Mouse (Mus musculus) T-cell, adult 2 months (primary cell): ENCODE data around the gene Cep97.
"Not testable (repeated sequence)": the region's sequence is repeated elsewhere in the genome, so short reads cannot be mapped to it uniquely, and the experiment has no call there.

ENCODE experiments used
- DNase-seq: peaks from one replicate; pipeline ENCODE4 v3.0.0; 2022; ENCODE audit warnings: low spot score

Cep97 gene

DNA sequence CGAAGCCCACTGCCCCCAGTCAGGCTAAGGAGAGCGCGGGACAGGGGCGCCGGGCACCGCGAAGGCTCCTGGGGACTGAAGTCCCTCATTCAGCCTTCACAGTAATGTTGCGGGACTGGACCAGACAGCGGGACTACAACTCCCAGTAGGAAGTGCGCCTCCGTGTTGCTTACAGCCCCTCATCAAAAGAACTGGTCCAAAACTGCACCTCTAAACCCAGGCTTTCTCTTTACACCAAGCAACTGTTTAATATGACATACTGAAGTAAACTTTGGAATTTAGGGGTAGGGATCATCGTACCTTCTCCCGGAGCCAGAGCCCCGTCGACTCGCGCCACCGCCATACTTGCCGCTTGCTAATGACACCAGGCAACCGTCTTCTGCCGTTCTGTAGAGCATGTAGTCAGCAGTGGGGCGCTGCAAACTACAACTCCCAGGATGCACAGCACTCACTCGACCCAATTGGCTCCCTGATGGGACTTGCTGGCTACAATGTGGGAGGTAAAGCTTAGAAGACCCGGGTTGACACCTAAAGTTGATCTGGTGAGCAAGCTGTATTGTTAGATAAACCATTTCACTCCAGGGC is at the start of gene Cep97:
TSS of gene Cep97 (minus strand) at position 403 of the 585 bp plus-strand sequence.
- DNase-seq, result peak; percentile 95

DNA sequence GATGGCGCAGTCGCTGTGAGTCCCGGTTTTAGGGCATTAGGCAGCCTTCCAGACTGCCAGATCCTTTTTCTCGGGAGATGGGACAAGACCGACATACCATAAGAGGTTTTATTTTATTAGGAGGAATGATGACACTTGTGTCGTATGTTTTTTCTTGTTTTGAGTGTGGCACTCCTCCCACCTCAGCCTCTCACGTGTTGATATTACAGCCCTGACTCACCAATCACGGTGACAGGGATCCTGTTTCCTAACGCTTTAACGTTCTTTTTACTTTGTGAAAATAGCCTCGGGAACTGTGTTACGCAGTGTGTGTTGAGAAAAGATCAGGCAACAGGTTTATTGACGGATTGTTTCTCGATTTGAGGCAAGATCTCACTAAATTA is 40.2 kb upstream of the Cep97 start:
- DNase-seq, result peak; percentile 58

DNA sequence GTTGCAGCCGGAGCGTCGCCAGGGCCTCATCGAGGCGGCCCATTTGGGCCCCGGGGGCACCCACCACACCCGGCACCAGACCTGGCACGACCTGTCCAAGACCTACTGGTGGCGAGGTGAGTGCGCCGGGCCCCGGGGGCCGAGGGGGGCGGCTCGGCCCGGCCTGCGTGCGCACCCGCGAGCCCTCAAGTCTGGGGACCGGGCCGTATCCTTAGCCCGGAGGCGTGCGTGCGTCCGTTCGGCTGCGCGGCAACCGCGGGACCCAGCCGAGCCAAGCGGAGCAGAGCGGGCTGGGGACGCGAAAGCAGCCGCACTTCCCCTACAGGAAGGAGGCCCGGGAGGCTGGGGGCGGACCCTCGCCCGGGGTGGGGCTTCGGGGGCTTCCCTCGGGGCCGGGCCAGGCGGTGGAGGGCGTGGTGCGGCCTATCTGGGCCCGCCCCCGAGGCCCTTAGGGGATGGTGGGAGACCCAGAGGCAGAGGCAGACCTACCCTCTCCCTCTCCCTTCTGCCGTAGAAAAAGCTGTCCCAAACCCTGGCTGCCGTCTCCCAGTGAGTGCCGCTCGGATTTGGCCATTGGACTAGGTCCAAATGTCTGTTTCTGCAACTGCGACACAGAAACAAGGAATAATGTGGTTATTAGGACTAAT is 39.7 kb upstream of the Cep97 start:
- peak; percentile 92 for DNase-seq

DNA sequence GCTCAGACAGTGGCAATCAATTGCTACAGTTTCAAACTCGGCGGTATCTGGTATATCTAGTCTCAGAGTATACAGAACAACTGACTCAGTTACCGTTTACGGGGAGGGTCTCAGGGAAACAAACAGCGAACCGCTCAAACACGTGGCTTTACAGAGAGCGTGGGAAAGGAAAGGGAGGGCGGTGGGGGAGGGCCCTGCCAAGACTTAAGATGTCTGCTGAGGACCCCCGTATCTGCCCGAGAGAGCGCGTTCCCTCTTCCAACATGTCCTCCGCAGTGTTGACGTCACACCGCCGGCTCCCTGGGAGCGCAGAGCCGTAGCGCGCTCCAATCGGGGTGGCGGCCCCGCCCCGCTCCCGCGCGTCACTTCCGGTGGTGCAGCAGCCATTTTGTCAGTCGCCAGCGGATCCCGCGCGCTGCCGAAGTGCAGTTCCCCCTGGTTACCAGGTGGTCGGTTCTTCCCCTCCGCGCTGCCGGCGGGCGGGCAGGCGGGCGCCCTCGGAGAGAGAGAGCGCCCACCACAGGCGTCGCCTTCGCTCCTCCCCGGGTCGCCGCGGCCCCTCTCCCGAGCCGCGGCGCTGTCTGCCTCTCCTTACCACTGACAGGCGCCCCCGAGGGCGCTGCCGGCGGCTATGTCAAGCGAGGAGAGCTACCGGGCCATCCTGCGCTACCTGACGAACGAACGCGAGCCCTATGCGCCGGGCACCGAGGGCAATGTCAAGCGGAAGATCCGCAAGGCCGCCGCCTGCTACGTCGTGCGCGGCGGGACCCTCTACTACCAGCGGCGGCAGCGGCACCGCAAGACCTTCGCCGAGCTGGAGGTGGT is 39.0 kb upstream of the Cep97 start, which contains the start of gene Zbtb11:
TSS of gene Zbtb11 (plus strand) at position 453 of the 825 bp plus-strand sequence.
- peak; percentile 100 for DNase-seq

- DNase-seq, result no peak
Observed at GRCm38 (mm10) chr16:55972626-55973201, 38.1 kb upstream of the Cep97 start.

- no peak for DNase-seq
Observed at GRCm38 (mm10) chr16:55971735-55972615, 37.3 kb upstream of the Cep97 start.

DNA sequence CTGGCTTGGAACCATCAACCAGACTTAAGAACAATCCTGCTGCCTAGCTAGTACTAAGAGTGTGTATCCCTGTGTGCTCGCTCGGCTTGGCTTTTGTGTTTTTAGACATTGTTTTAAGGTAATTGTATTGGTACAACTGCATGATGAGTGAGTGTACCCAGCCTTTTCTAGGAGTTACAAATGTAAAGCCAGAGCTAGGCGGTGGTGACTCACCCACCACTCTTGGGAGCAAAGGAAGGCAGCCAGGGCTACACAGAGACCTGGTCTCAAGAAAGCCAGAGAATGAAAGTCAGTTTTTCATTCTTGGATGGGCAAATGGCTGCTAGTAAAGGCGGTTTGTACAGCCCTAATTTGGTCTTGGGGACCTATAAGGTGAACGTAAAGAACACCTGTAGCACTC is 35.8 kb upstream of the Cep97 start:
- no peak for DNase-seq

DNA sequence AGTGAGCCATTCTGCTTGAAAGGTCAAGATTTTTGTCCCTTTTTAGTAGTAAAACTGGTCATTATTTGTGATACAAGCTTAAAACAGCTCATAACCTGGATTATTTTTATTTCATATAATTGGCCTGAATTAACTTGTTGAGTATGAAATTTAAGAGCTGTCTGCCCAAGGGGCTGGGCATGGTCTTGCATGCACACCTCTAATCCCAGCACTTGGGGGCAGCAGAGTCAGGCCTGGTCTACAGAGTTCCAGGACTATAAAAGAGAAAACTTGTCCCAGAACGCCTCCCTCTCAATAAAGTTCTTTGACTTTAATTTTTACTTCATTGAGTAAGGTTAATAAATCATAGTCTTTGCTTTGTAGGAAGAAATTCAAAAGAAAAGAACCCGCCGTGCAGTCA is 34.5 kb upstream of the Cep97 start:
- peak; percentile 59 for DNase-seq

GRCm38 (mm10) chr16:55967221-55967620 is 32.6 kb upstream of the Cep97 start:
- DNase-seq, result no peak

DNA sequence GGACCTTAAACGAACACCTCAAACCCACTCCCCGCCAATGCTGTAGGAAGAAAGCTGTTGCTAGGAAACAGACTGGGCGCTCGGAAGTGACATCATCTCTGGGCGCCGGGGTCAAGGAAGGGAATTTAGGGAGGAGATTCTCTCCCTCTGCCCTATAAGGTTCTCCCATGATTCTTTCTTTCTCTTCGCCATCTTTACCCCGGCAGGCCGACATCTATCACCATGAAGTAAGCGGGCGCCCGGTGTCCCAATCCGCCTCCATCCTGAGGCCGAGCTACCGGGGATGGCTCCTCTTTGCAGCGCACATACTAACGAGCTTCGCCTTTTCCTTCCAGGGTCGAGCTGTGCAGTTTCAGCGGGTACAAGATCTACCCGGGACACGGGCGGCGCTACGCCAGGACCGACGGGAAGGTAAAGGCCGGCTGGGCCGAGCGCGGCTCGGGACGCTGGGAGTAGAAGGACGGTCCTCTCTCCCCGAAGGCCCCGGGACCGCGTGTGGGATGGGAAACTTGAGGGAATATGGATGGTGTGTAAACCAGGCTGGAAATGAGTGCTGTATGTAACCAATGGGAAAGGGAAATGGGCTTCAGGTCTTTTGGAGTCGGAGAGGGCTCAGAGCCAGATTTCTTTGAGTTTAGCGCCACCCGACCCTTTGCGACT is 31.7 kb upstream of the Cep97 start, which contains the start of gene Rpl24:
TSS of gene Rpl24 (plus strand) at position 64 of the 660 bp plus-strand sequence.
- peak; percentile 92 for DNase-seq

DNA sequence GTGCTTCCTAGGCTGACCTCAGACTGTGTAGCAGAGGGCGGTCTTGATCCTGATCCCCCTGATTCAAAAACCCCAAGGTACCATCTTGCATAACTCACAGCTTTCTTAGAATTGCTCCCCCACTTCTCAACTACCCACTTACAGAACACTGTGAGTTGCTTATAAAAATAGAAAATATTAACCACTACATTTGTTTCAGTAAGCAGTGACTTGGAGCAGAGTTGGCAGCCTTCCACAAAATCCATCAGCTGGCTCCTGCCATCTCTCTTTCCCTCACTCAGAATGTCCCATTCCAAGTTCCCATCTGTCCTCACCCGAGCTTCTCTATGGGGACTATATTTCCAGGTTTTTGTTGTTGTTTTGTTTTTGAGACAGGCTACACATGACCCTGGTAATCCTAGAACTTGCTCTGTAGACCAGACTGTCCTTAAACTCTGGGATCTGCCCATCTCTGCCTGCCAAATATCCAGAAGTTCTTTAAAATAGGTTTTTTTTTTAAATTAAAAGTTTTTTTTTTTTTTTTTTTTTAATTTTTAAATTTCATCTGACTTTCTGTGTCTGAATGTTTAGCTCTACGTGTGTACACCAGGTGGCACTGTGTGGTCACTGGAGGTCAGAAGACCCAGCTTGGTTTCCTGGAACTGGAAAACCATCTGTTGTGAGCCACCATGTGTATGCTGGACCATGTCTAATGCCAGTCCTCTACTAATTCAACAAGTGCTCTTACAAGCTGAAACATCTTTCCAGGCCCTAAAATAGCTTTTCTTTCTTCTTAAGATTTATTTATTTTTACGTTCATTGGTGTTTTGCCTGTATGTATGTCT is 29.7 kb upstream of the Cep97 start:
- peak; percentile 52 for DNase-seq

DNA sequence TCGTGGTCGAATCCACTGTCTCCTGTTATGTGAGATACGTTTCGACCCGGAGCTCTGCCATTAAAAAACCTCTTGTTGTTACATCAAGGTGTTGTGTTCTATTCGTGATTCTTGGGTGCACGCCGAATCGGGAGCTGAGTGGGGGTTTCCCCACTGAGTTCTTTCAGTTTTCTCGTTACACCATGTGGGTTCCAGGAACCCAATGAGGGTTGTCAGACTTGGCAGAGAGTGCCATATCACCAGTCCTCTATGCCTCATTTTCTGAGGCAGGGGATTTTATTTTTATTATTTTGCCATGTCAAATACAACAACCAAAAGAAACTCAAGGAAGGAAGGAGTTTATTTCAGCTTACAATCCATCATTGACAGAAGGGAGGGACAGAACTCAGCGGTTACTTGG is 28.4 kb upstream of the Cep97 start:
- not testable (repeated sequence) for DNase-seq

DNA sequence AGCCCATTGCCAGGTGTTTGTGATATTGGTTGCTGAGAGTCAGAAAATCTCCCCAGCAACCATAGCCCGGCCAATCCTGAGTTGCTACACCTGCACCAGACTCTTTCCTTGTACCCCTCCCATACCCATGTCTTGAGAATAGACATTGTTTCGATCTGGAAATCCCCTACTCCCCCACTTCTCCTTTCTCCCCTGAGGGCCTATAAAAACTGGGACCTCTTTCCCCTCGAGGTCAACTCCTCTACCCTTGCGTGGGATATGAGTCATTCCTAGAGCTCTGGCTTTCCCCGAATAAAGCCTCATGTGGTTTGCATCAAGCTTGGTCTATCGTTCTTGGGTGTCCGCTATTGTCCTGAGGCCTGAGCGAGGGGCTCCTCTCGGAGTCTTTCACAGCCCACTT is 19.5 kb upstream of the Cep97 start:
- DNase-seq, result not testable (repeated sequence)

DNA sequence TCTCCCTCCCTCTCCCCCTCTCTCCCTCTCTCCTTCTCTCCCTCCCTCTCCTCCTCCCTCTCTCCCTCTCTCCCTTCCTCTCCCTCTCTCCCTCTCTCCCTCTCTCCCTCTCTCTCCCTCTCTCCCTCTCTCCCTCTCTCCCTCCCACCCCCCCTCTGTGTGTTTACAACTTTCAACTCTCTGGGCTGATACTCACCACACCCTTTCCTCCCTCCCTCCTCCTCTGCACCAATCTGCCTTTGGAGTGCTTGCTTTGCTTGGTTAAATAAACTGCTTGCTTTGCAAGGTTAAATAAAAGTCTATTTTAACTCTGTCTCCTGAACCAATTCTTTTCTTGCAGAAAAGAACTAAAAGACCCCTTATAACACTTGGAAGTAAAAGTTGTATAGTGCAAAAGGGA is 18.1 kb upstream of the Cep97 start:
- DNase-seq, result peak; percentile 31

- DNase-seq, result no peak
Observed at GRCm38 (mm10) chr16:55951679-55952327, 17.1 kb upstream of the Cep97 start.

DNA sequence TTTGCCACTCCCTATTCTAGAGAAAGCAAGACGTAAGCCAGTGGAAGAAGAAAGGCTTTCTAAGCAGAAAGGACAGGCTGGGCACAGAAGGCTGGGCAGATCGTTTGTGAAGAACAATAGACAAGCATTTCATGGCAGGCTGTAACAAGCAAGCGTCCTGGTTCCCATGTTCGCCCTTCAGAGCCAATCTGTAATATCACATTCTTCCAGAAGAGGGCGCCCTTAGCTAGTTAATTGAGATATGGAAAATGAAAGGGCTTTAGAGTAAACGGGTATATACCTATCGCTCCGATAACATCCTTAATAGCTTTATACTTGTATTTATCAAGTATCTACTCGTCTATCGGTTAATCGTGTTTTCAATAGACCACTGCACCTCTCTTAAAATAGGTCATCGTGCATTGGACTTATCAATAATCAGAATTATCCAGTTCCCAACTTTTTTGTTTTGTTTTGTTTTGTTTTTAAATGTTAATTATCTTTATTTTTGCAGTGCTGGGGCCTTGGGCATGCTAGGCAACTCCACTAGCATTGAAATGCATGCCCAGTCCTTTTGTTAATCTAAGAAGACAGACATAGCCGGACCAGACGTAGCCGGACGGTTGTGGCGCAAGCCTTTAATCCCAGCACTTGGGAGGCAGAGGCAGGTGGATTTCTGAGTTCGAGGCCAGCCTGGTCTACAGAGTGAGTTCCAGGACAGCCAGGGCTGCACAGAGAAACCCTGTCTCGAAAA is 16.5 kb upstream of the Cep97 start:
- DNase-seq, result peak; percentile 82

DNA sequence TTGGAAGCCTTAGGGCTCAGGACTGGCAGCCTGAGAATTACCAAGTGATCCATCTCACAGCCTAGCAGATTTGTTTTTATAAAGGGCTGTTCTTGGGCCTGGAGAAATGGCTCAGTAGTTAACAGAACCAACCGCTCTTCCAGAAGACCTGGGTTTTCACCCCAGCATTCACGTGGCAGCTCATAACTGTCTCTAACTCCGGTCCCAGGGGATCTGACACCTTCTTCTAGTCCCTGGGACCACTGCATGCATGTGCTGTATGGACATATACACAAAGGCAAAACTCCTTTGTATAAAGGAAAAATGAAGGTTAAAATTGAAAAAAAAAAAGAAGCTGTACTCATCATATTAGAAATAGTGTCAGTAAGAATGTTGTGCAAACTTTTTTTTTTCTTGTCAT is 15.8 kb upstream of the Cep97 start:
- DNase-seq, result no peak

GRCm38 (mm10) chr16:55948963-55949362 is 14.3 kb upstream of the Cep97 start:
- DNase-seq, result peak; percentile 97

GRCm38 (mm10) chr16:55947876-55948410 is 13.3 kb upstream of the Cep97 start:
- peak; percentile 64 for DNase-seq
